Mouse (Mus musculus): ENCODE data around the gene Sirt4. TPM values are rescaled to one million over a fixed set of nuclear protein-coding genes. Genes with fewer than 3 reads are reported as not detected.
A peak's percentile ranks its signal among the peaks of the same experiment; 100 is the strongest.
"Not testable (repeated sequence)": the region's sequence is repeated elsewhere in the genome, so short reads cannot be mapped to it uniquely, and the experiment has no call there.

The Sirt4 gene
- total RNA-seq, 2 experiments from 2014 or later = 14.3 to 20.2 TPM

GRCm38 (mm10) chr5:115475337-115476106 lies 9.0 kb downstream of the Sirt4 start:
- peak in 1 of 2 experiments; percentile 53 for DNase-seq
- intact Hi-C loops (cut with DNase I) = no loop called here

- intact Hi-C loops (cut with DNase I) = no loop called here
- DNase-seq = no peak
Observed at GRCm38 (mm10) chr5:115474174-115474828, 10.2 kb downstream of the Sirt4 start.

- intact Hi-C loops (cut with DNase I) = no loop called here
- DNase-seq = no peak
Observed at GRCm38 (mm10) chr5:115473191-115473590, 11.3 kb downstream of the Sirt4 start.

- DNase-seq = peak; percentile 54 to 78
- intact Hi-C loops (cut with DNase I) = no loop called here
Observed at GRCm38 (mm10) chr5:115470766-115471531, 13.6 kb downstream of the Sirt4 start.

GRCm38 (mm10) chr5:115469791-115470190 lies 14.7 kb downstream of the Sirt4 start:
- DNase-seq = no peak
- intact Hi-C loops (cut with DNase I) = no loop called here

- no peak for DNase-seq
- intact Hi-C loops (cut with DNase I) = no loop called here
Observed at GRCm38 (mm10) chr5:115465642-115466420, 18.7 kb downstream of the Sirt4 start, which contains the start of gene Pla2g1b. Gene Pla2g1b (plus strand): TSS chr5:115466262.

- no peak for DNase-seq
- intact Hi-C loops (cut with DNase I) = no loop called here
Observed at GRCm38 (mm10) chr5:115464408-115465115, 20.0 kb downstream of the Sirt4 start.

- DNase-seq = no peak
- intact Hi-C loops (cut with DNase I) = no loop called here
Observed at GRCm38 (mm10) chr5:115458918-115459317, 25.6 kb downstream of the Sirt4 start.

- intact Hi-C loops (cut with DNase I) = no loop called here
- DNase-seq = no peak
Observed at GRCm38 (mm10) chr5:115455838-115456237, 28.7 kb downstream of the Sirt4 start.

GRCm38 (mm10) chr5:115454422-115455090 lies 30.0 kb downstream of the Sirt4 start:
- DNase-seq = no peak
- intact Hi-C loops (cut with DNase I) = no loop called here

GRCm38 (mm10) chr5:115450410-115451317 lies 33.9 kb downstream of the Sirt4 start:
- no peak for DNase-seq
- intact Hi-C loops (cut with DNase I) = no loop called here

GRCm38 (mm10) chr5:115449247-115449646 lies 35.3 kb downstream of the Sirt4 start:
- intact Hi-C loops (cut with DNase I) = no loop called here
- no peak for DNase-seq

GRCm38 (mm10) chr5:115447108-115447507 lies 37.4 kb downstream of the Sirt4 start:
- intact Hi-C loops (cut with DNase I) = no loop called here
- DNase-seq = no peak

- DNase-seq = no peak
- intact Hi-C loops (cut with DNase I) = no loop called here
Observed at GRCm38 (mm10) chr5:115444130-115444529, 40.4 kb downstream of the Sirt4 start.

- intact Hi-C loops (cut with DNase I) = not testable (repeated sequence)
- DNase-seq = peak in 1 of 2 experiments; percentile 22
Observed at GRCm38 (mm10) chr5:115442663-115443062, 41.9 kb downstream of the Sirt4 start.

GRCm38 (mm10) chr5:115441205-115441849 lies 43.2 kb downstream of the Sirt4 start:
- intact Hi-C loops (cut with DNase I) = loop anchor here (1.0 kb wide), 1 partner anchor 82 kb away; no protein-coding TSS in a partner anchor
- DNase-seq = peak; percentile 82 to 88

GRCm38 (mm10) chr5:115438667-115439066 lies 45.9 kb downstream of the Sirt4 start:
- intact Hi-C loops (cut with DNase I) = no loop called here
- no peak for DNase-seq

GRCm38 (mm10) chr5:115437945-115438315 lies 46.6 kb downstream of the Sirt4 start:
- intact Hi-C loops (cut with DNase I) = no loop called here
- no peak for DNase-seq

Measured in heart, postnatal 10 days (tissue).